Mouse (Mus musculus): Measurements from ENCODE around the gene Btbd11.

DNA sequence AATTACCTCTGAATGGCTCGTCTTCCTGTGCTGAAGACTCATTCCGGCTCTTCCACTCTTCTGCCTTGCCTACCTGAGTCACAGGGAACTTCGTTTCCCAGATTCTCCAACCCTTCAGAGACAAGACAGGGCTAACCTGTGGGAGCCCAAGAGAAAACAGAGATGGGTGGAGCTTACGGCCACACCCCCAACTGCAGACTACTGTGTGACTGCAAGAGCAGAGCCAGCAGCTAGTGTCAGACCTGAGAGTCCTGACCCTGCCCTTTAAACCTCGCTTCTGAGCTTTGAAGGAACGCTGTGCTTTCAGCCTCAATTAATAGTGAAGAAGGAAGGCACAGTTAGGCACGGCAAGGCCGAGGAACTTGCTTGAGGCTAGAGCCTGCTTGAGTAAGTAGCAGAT, 7.6 kb upstream of the Btbd11 start:
- TF ChIP-seq CTCF (conservative IDR thresholded peaks at IDR 0.05; ENCODE audit: low read length) (no peak), NANOG (IDR thresholded peaks at IDR 0.05; ENCODE audit: borderline replicate concordance, low read length) (no peak)

Data from E14TG2a.4 (cell line).